Comparison of ENCODE assay signal across 8 mouse cellular contexts in genomic region chr11:69581814-69582213, GRCm38 (mm10). TPM values are rescaled to one million over a fixed set of nuclear protein-coding genes. Genes with fewer than 3 reads are reported as not detected.
DNase-seq lines count a peak whose midpoint lies in the region; ATAC-seq and TF ChIP-seq lines count a peak whose summit lies in the region.

No protein-coding gene starts in this region.

- peaks cover 4% of the 10 kb centered on the region for H3K4me1 ChIP-seq in cerebellum, adult 2 months (ENCODE audit: control insufficient read depth, insufficient read depth, low read length)
- peaks cover 13% of the 10 kb centered on the region for H3K4me1 ChIP-seq in forebrain, embryonic 11.5 days (replicated peaks; ENCODE audit: control insufficient read depth, insufficient read depth, low read length)
- peaks cover 46 to 60% of the 10 kb centered on the region in 2 experiments for H3K4me1 ChIP-seq in liver, embryonic 14.5 days (replicated peaks; ENCODE audit: control insufficient read depth in 2 of 2, insufficient read depth in 2 of 2, low read length in 1 of 2)

- TF ChIP-seq POLR2A in cerebellum, adult 2 months (IDR thresholded peaks at IDR 0.05; ENCODE audit: borderline replicate concordance, insufficient read depth, low read length), result no peak

- peak overlapping the region; percentile 32; the same call in 1 of the 2 replicates for H3K27ac ChIP-seq in cerebellum, adult 2 months (ENCODE audit: insufficient read depth, low read length)
- peak overlapping the region; percentile 84; the same call in 1 of the 2 replicates for H3K27ac ChIP-seq in forebrain, embryonic 11.5 days (ENCODE audit: low read depth, low read length)
- peak overlapping the region; percentile 97 for H3K27ac ChIP-seq in liver, embryonic 14.5 days

- no peak for TF ChIP-seq CTCF in cerebellum, adult 2 months (IDR thresholded peaks at IDR 0.05; ENCODE audit: borderline replicate concordance, insufficient read depth, low read depth, low read length)
- TF ChIP-seq CTCF in liver, embryonic 14.5 days (IDR thresholded peaks at IDR 0.05; ENCODE audit: low read depth), result 0 out of 2 replicates have a peak, but pooled peaks have one; percentile 0

- H3K27me3 ChIP-seq in cerebellum, adult 2 months (ENCODE audit: control insufficient read depth, insufficient read depth, low read length), result no peaks in the 10 kb centered on the region
- no peaks in the 10 kb centered on the region for H3K27me3 ChIP-seq in forebrain, embryonic 11.5 days (ENCODE audit: control insufficient read depth, insufficient read depth, low read length)
- no peaks in the 10 kb centered on the region for H3K27me3 ChIP-seq in liver, embryonic 14.5 days (ENCODE audit: control insufficient read depth, insufficient read depth, low read length)

- no peaks in the 10 kb centered on the region for H3K36me3 ChIP-seq in forebrain, embryonic 11.5 days (ENCODE audit: control insufficient read depth, insufficient read depth, low read length)
- H3K36me3 ChIP-seq in liver, embryonic 14.5 days (replicated peaks; ENCODE audit: control insufficient read depth, insufficient read depth, low read depth), result peaks cover 8% of the 10 kb centered on the region

- peak overlapping the region; percentile 91 for H3K4me3 ChIP-seq in cerebellum, adult 2 months (replicated peaks; ENCODE audit: insufficient read depth, low read depth, low read length)
- peak overlapping the region; percentile 81 for H3K4me3 ChIP-seq in forebrain, embryonic 11.5 days (ENCODE audit: low read depth, low read length)
- peak overlapping the region; percentile 89 to 100 for H3K4me3 ChIP-seq in liver, embryonic 14.5 days (ENCODE audit: insufficient read depth in 1 of 2, low read depth in 2 of 2, low read length in 2 of 2)

- ATAC-seq in forebrain, embryonic 11.5 days (replicated peaks; ENCODE audit: low FRiP score), result no peak
- ATAC-seq in liver, embryonic 14.5 days (ENCODE audit: insufficient read depth), result no peak

- H3K9me3 ChIP-seq in forebrain, embryonic 11.5 days (ENCODE audit: control insufficient read depth, low read length), result no peaks in the 10 kb centered on the region
- H3K9me3 ChIP-seq in liver, embryonic 14.5 days (ENCODE audit: control insufficient read depth, low read length), result no peaks in the 10 kb centered on the region

- DNase-seq in cerebellum, adult 2 months, result no peak
- DNase-seq in cerebellum, postnatal 14 days, result no peak
- DNase-seq in 416B (ENCODE audit: low read depth), result peak; percentile 31
- no peak for DNase-seq in forebrain, embryonic 11.5 days (ENCODE audit: low spot score)
- DNase-seq in liver, embryonic 14.5 days (ENCODE audit: low read depth in 3 of 3, low spot score in 3 of 3), result no peak
- no peak for DNase-seq in thymus, postnatal 0 days (ENCODE audit: low spot score)
- DNase-seq in adrenal gland, postnatal 4 days (ENCODE audit: low spot score in 2 of 2), result no peak
- DNase-seq in ovary, postnatal 10 days (ENCODE audit: low spot score), result no peak

- peak overlapping the region; percentile 69 for H3K4me2 ChIP-seq in forebrain, embryonic 11.5 days (ENCODE audit: low read depth, low read length, severe bottlenecking)
- peak overlapping the region; percentile 84 for H3K4me2 ChIP-seq in liver, embryonic 14.5 days (ENCODE audit: low read depth)

- TF ChIP-seq EP300 in liver, embryonic 14.5 days (IDR thresholded peaks at IDR 0.05; ENCODE audit: low read depth), result no peak

- under 1% methylated on average over 8 of the region's 8 CpGs for WGBS in cerebellum, adult 2 months
- WGBS in forebrain, embryonic 11.5 days, result 1% methylated on average over 8 of the region's 8 CpGs
- WGBS in liver, embryonic 14.5 days (ENCODE audit: insufficient replicate concordance), result under 1% methylated on average over 8 of the region's 8 CpGs

- H3K9ac ChIP-seq in forebrain, embryonic 11.5 days (ENCODE audit: low read length), result peak overlapping the region; percentile 77
- peak overlapping the region; percentile 94 for H3K9ac ChIP-seq in liver, embryonic 14.5 days (replicated peaks)

RNA-seq across cellular contexts. Expression of gene Trp53, which starts 1.7 kb away (rescaled TPM):
- 34.7 and 35.6 TPM in 2 replicates for polyA plus RNA-seq in cerebellum, adult 2 months (2012; rRNA removed)
- 168 and 175 TPM in 2 replicates for polyA plus RNA-seq in forebrain, embryonic 11.5 days (2014; fragmentation: Nextera tagmentation; extraction: Ambion mirVana)
- polyA plus RNA-seq in liver, embryonic 14.5 days (2012; rRNA removed), result 68.7 and 76.7 TPM in 2 replicates
- polyA plus RNA-seq in liver, embryonic 14.5 days (2014; fragmentation: Nextera tagmentation; extraction: Ambion mirVana), result 61.2 and 66.4 TPM in 2 replicates
- polyA plus RNA-seq in thymus, postnatal 0 days (2015; fragmentation: Nextera tagmentation; extraction: Ambion mirVana), result 138 and 165 TPM in 2 replicates
- 100 to 1,000 TPM in 1 of 2 experiments, 10 to 100 TPM in 1; 92.4 to 101 TPM for total RNA-seq in adrenal gland, postnatal 4 days (2021)

RNA-seq across cellular contexts. Expression of gene Wrap53, which starts 1.8 kb away (rescaled TPM):
- polyA plus RNA-seq in cerebellum, adult 2 months (2012; rRNA removed), result 18.6 and 18.8 TPM in 2 replicates
- 39.3 and 44.1 TPM in 2 replicates for polyA plus RNA-seq in forebrain, embryonic 11.5 days (2014; fragmentation: Nextera tagmentation; extraction: Ambion mirVana)
- 10.8 and 12.7 TPM in 2 replicates for polyA plus RNA-seq in liver, embryonic 14.5 days (2012; rRNA removed)
- 14.8 and 16.1 TPM in 2 replicates for polyA plus RNA-seq in liver, embryonic 14.5 days (2014; fragmentation: Nextera tagmentation; extraction: Ambion mirVana)
- polyA plus RNA-seq in thymus, postnatal 0 days (2015; fragmentation: Nextera tagmentation; extraction: Ambion mirVana), result 27.0 and 30.6 TPM in 2 replicates
- 10 to 100 TPM; 13.0 to 13.1 TPM for total RNA-seq in adrenal gland, postnatal 4 days (2021)

RNA-seq across cellular contexts. Expression of gene Efnb3, which starts 21.8 kb away (rescaled TPM):
- 84.8 and 104 TPM in 2 replicates for polyA plus RNA-seq in cerebellum, adult 2 months (2012; rRNA removed)
- 13.1 and 14.9 TPM in 2 replicates for polyA plus RNA-seq in forebrain, embryonic 11.5 days (2014; fragmentation: Nextera tagmentation; extraction: Ambion mirVana)
- polyA plus RNA-seq in liver, embryonic 14.5 days (2012; rRNA removed), result 1.0 TPM in 2 replicates
- 0.13 and 0.14 TPM in 2 replicates for polyA plus RNA-seq in liver, embryonic 14.5 days (2014; fragmentation: Nextera tagmentation; extraction: Ambion mirVana)
- polyA plus RNA-seq in thymus, postnatal 0 days (2015; fragmentation: Nextera tagmentation; extraction: Ambion mirVana), result 0.61 and 0.77 TPM in 2 replicates
- total RNA-seq in adrenal gland, postnatal 4 days (2021), result 1 to 10 TPM; 9.4 to 9.6 TPM

RNA-seq across cellular contexts. Expression of gene Atp1b2, which starts 23.9 kb away (rescaled TPM):
- polyA plus RNA-seq in cerebellum, adult 2 months (2012; rRNA removed), result 890 and 950 TPM in 2 replicates
- 9.3 and 12.6 TPM in 2 replicates for polyA plus RNA-seq in forebrain, embryonic 11.5 days (2014; fragmentation: Nextera tagmentation; extraction: Ambion mirVana)
- polyA plus RNA-seq in liver, embryonic 14.5 days (2012; rRNA removed), result 20.6 and 25.2 TPM in 2 replicates
- 21.3 and 29.8 TPM in 2 replicates for polyA plus RNA-seq in liver, embryonic 14.5 days (2014; fragmentation: Nextera tagmentation; extraction: Ambion mirVana)
- polyA plus RNA-seq in thymus, postnatal 0 days (2015; fragmentation: Nextera tagmentation; extraction: Ambion mirVana), result 1.7 and 1.8 TPM in 2 replicates
- 10 to 100 TPM; 74.6 to 83.4 TPM for total RNA-seq in adrenal gland, postnatal 4 days (2021)

RNA-seq across cellular contexts. Expression of gene Dnah2, which starts 32.9 kb away (rescaled TPM):
- 0.55 and 0.69 TPM in 2 replicates for polyA plus RNA-seq in cerebellum, adult 2 months (2012; rRNA removed)
- polyA plus RNA-seq in forebrain, embryonic 11.5 days (2014; fragmentation: Nextera tagmentation; extraction: Ambion mirVana), result 2.1 and 2.6 TPM in 2 replicates
- polyA plus RNA-seq in liver, embryonic 14.5 days (2012; rRNA removed), result 0.03 TPM in 2 replicates
- 0.01 TPM in 2 replicates for polyA plus RNA-seq in liver, embryonic 14.5 days (2014; fragmentation: Nextera tagmentation; extraction: Ambion mirVana)
- 0.12 and 0.20 TPM in 2 replicates for polyA plus RNA-seq in thymus, postnatal 0 days (2015; fragmentation: Nextera tagmentation; extraction: Ambion mirVana)
- 1 to 10 TPM; 1.1 to 1.7 TPM for total RNA-seq in adrenal gland, postnatal 4 days (2021)

Comparison
In these comparisons a context has a peak if more than half of its experiments do, and no peak if none do; other contexts are left out.
1. H3K27ac ChIP-seq: peak in every context shown above with its lines; median percentile 97 in liver, embryonic 14.5 days; 84 in forebrain, embryonic 11.5 days; 32 in cerebellum, adult 2 months.